Mouse (Mus musculus) brown adipose tissue, adult 24 weeks (tissue): ENCODE measurements around the gene Odc1. TPM values are rescaled to one million over a fixed set of nuclear protein-coding genes. Genes with fewer than 3 reads are reported as not detected.

Experiments used
- H3K27ac ChIP-seq: fragments of 200-500 bp; replicated peaks from 2 replicates; pipeline ENCODE4 v1.5.1; 2012; ENCODE audit warnings: low read depth, mild to moderate bottlenecking, low read length
- H3K4me1 ChIP-seq: fragments of 200-500 bp; 2 replicates; pipeline ENCODE4 v1.6.1; 2012; ENCODE audit warnings: low read length, mixed read lengths; ENCODE audit not compliant: control insufficient read depth, insufficient read depth, insufficient read length
- H3K4me3 ChIP-seq: fragments of 200-500 bp; 2 replicates; pipeline ENCODE4 v1.5.1; 2012; ENCODE audit warnings: low read depth, mild to moderate bottlenecking, low read length, moderate library complexity; ENCODE audit not compliant: insufficient read depth
- polyA plus RNA-seq: library from polyadenylated mRNA; stranded (reverse); fragments of >200 nt; gene quantifications from 2 replicates; pipeline ENCODE4 v1.2.4, GENCODE M21; 2012; ENCODE audit not compliant: missing spikeins, insufficient read depth, insufficient read length

Gene Odc1
- polyA plus RNA-seq, 1 experiment: 69.4 TPM

GRCm38 (mm10) chr12:17588906-17589612 is 44.5 kb downstream of the Odc1 start:
- Histone ChIP-seq H3K27ac (no peak overlapping the region), H3K4me1 (no peaks in the 10 kb centered on the region), H3K4me3 (no peak overlapping the region)

GRCm38 (mm10) chr12:17591249-17591648 is 46.7 kb downstream of the Odc1 start:
- H3K4me3 ChIP-seq: no peak overlapping the region

GRCm38 (mm10) chr12:17593956-17594355 is 49.4 kb downstream of the Odc1 start:
- no peak overlapping the region for H3K4me3 ChIP-seq
- H3K4me1 ChIP-seq: no peaks in the 10 kb centered on the region
- H3K27ac ChIP-seq: no peak overlapping the region

More at GRCm38 (mm10) chr12:17591249-17591648, 46.7 kb downstream of the Odc1 start:
- Histone ChIP-seq H3K27ac (no peak overlapping the region), H3K4me1 (no peaks in the 10 kb centered on the region)

- Histone ChIP-seq H3K4me3 (no peak overlapping the region), H3K4me1 (no peaks in the 10 kb centered on the region), H3K27ac (no peak overlapping the region)
Observed at GRCm38 (mm10) chr12:17594701-17595100, 50.1 kb downstream of the Odc1 start.

- Histone ChIP-seq H3K4me3 (no peak overlapping the region), H3K4me1 (no peaks in the 10 kb centered on the region), H3K27ac (no peak overlapping the region)
Observed at GRCm38 (mm10) chr12:17595166-17595565, 50.6 kb downstream of the Odc1 start.

Other genes with a start within 250 kb of the Odc1 start
- gene Atp6v1c2, start 215.4 kb upstream of the Odc1 start, polyA plus RNA-seq: not detected in 2 replicates
- 6.0 and 6.4 TPM in 2 replicates for gene Nol10, start 196.3 kb upstream of the Odc1 start, polyA plus RNA-seq
- 7.2 and 8.0 TPM in 2 replicates for gene Hpcal1, start 146.1 kb downstream of the Odc1 start, polyA plus RNA-seq